Mouse (Mus musculus) kidney, embryonic 14.5 days (tissue): ENCODE measurements around the gene Itgbl1. TPM values are rescaled to one million over a fixed set of nuclear protein-coding genes. Genes with fewer than 3 reads are reported as not detected.

Experiments
- ATAC-seq: fragments of 200-750 bp; cut with Nextera tagmentation; 2 replicates; pipeline ENCODE4 v1.8.0; 2017; ENCODE audit warnings: moderate number of reproducible peaks, mild to moderate bottlenecking, moderate TSS enrichment, moderate library complexity; ENCODE audit not compliant: low FRiP score, low TSS enrichment
- H3K27ac ChIP-seq: fragments of 300-500 bp; sonication (generic); 2 replicates; pipeline ENCODE4 v1.5.1; 2014; ENCODE audit warnings: low read depth, mild to moderate bottlenecking, low read length, moderate library complexity, mixed read lengths
- H3K27me3 ChIP-seq: fragments of 300-500 bp; sonication (generic); 2 replicates; pipeline ENCODE4 v1.6.1; 2014; ENCODE audit warnings: mild to moderate bottlenecking, low read length; ENCODE audit not compliant: control insufficient read depth, insufficient read depth
- H3K36me3 ChIP-seq: fragments of 300-500 bp; sonication (generic); 2 replicates; pipeline ENCODE4 v1.6.1; 2014; ENCODE audit warnings: low read length, mixed read lengths; ENCODE audit not compliant: control insufficient read depth, insufficient read depth
- H3K4me1 ChIP-seq: fragments of 300-500 bp; sonication (generic); 2 replicates; pipeline ENCODE4 v1.6.1; 2014; ENCODE audit warnings: low read length, mixed read lengths; ENCODE audit not compliant: control insufficient read depth, insufficient read depth
- H3K4me2 ChIP-seq: fragments of 300-500 bp; sonication (generic); replicated peaks from 2 replicates; pipeline ENCODE4 v1.6.1; 2014; ENCODE audit warnings: low read depth, mild to moderate bottlenecking, low read length
- H3K4me3 ChIP-seq: fragments of 300-500 bp; sonication (generic); 2 replicates; pipeline ENCODE4 v1.5.1; 2014; ENCODE audit warnings: mild to moderate bottlenecking, low read length
- H3K9ac ChIP-seq: fragments of 300-500 bp; sonication (generic); 2 replicates; pipeline ENCODE4 v1.6.1; 2014; ENCODE audit warnings: low read depth, mild to moderate bottlenecking, low read length, moderate library complexity
- H3K9me3 ChIP-seq: fragments of 300-500 bp; sonication (generic); 2 replicates; pipeline ENCODE4 v1.6.1; 2016; ENCODE audit warnings: low read length; ENCODE audit not compliant: control insufficient read depth
- WGBS: fragments of 180-500 bp; shearing (Covaris S2); extraction: QIAGEN DNeasy Blood & Tissue Kit; methylation state at CpG from one replicate; pipeline ENCODE4 v1.1.7; 2014; 5-methylcytosine and 5-hydroxymethylcytosine counted together
- polyA plus RNA-seq: library from polyadenylated mRNA; unstranded; fragments of >200 nt; fragmentation: Nextera tagmentation; extraction: Ambion mirVana; gene quantifications from 2 replicates; pipeline ENCODE4 v1.2.1, GENCODE M21; 2014

Gene Itgbl1
- polyA plus RNA-seq, 1 experiment from 2014 or later = not detected

DNA sequence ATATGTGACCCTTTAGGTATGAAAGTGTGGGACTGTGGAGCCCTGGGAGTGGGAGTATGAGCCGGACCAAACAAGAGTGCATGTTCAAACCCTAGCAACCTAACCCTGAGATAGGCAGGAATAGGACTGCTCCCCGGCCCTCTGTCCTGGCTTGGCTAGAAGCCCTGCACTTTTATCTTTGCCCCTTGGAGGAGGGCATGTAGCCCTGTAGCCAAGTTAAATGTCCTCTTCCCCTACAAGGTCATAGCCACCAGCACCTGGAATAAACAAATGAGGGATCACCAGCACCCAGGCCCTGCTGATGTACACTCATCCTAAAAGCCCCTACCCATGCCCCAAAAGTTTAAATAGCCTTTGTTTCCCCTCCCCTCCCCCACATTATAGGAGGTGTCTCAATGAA, 18.3 kb downstream of the Itgbl1 start:
- H3K4me2 ChIP-seq = no peak overlapping the region
- no peak overlapping the region for H3K9ac ChIP-seq
- H3K27me3 ChIP-seq = no peaks in the 10 kb centered on the region
- H3K4me1 ChIP-seq = no peaks in the 10 kb centered on the region
- WGBS = 63% methylated on average over 2 of the region's 2 CpGs
- H3K27ac ChIP-seq = no peak overlapping the region
- H3K36me3 ChIP-seq = no peaks in the 10 kb centered on the region
- no peak for ATAC-seq
- no peak overlapping the region for H3K4me3 ChIP-seq
- H3K9me3 ChIP-seq = no peaks in the 10 kb centered on the region

DNA sequence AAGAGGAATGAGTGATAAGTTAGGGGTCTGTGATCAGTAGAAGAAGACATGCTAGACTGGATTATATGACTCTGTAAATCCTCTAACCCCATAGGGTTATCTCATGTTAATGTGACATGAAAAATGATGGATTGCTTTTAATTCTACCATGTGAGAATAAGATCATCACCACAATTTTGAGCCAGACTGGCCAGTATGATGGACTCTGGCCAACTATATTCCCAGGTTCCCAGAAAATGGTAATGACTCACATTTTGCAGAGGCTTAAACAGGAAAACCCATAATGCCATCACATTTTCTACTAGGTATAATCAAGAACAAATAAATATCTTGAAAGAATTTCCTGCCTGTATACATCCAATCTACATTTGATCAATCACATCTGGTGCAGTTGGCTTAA, 55.0 kb downstream of the Itgbl1 start:
- H3K27ac ChIP-seq = no peak overlapping the region
- no peak for ATAC-seq
- H3K9ac ChIP-seq = no peak overlapping the region

DNA sequence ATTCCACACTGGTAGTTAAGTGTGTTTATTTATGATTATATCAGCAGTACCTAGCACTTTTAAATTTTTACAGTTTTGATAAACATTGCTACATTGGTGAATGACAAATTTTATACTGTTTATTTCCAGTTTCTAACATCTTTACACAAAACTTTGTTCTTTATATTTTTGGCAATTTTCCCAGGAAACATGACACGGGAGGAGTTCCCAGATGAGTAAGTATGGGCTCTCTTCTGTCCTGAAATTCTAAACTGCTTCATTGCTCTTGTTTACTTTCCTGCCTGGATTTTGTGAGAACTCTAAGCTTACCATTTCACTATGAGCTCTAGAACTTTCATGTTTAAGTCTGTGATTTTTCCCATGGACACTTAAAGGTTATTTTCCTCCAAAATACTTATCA, 82.3 kb downstream of the Itgbl1 start:
- no peak for ATAC-seq
- Histone ChIP-seq H3K27me3 (no peaks in the 10 kb centered on the region), H3K4me3 (no peak overlapping the region), H3K9ac (no peak overlapping the region), H3K4me1 (no peaks in the 10 kb centered on the region), H3K9me3 (no peaks in the 10 kb centered on the region), H3K36me3 (no peaks in the 10 kb centered on the region), H3K27ac (no peak overlapping the region), H3K4me2 (no peak overlapping the region)
- WGBS = 51% methylated on average over 1 of the region's 1 CpGs

More for the DNA sequence above, 55.0 kb downstream of the Itgbl1 start:
- no peaks in the 10 kb centered on the region for H3K4me1 ChIP-seq
- H3K9me3 ChIP-seq = no peaks in the 10 kb centered on the region
- no peaks in the 10 kb centered on the region for H3K27me3 ChIP-seq
- H3K4me2 ChIP-seq = no peak overlapping the region
- no peak overlapping the region for H3K4me3 ChIP-seq
- H3K36me3 ChIP-seq = no peaks in the 10 kb centered on the region

DNA sequence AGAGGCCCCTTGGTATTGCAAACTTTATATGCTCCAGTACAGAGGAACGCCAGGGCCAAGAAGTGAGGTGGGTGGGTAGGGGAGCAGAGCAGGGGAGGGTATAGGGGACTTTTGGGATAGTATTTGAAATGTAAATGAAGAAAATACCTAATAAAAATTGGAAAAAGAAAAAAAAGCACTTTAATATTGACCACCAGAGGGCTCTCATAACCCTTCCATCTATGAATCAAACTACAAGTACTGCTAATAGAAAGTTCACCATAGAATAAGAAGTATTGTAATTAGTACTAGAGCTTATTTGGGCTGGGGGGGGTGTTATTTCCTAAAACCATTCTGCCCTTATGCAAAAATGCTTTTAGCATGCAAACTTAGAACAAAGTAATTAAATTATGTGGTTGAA, 91.2 kb downstream of the Itgbl1 start:
- H3K4me1 ChIP-seq = no peaks in the 10 kb centered on the region
- no peaks in the 10 kb centered on the region for H3K9me3 ChIP-seq
- 80% methylated on average over 1 of the region's 1 CpGs for WGBS
- no peak overlapping the region for H3K27ac ChIP-seq
- ATAC-seq = no peak
- H3K4me2 ChIP-seq = no peak overlapping the region
- H3K36me3 ChIP-seq = no peaks in the 10 kb centered on the region
- H3K9ac ChIP-seq = no peak overlapping the region
- no peak overlapping the region for H3K4me3 ChIP-seq
- H3K27me3 ChIP-seq = no peaks in the 10 kb centered on the region

DNA sequence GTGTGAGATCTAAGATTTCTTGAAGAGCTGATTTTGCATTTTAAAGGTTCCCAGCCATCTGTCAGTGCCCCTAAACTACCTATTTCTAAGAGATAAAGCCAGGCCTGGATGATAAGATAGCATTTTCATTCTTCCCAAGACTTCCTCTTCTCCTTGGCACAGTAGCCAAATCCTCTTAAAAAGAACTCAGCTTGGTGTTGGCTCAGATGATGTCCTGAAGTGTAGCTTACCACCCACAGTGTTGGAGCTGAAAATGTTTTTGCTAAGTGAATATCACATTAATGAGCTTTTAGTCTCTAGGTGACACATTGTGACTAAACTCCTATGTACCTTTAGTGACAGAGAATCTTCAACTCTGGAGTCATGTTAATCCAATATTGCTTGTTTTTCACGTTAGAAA, 99.8 kb downstream of the Itgbl1 start:
- H3K4me2 ChIP-seq = no peak overlapping the region
- no peaks in the 10 kb centered on the region for H3K27me3 ChIP-seq
- no peak overlapping the region for H3K27ac ChIP-seq
- no peaks in the 10 kb centered on the region for H3K4me1 ChIP-seq
- H3K4me3 ChIP-seq = no peak overlapping the region
- no peaks in the 10 kb centered on the region for H3K36me3 ChIP-seq
- H3K9me3 ChIP-seq = no peaks in the 10 kb centered on the region
- 66% methylated on average over 1 of the region's 1 CpGs for WGBS
- H3K9ac ChIP-seq = no peak overlapping the region
- ATAC-seq = no peak

DNA sequence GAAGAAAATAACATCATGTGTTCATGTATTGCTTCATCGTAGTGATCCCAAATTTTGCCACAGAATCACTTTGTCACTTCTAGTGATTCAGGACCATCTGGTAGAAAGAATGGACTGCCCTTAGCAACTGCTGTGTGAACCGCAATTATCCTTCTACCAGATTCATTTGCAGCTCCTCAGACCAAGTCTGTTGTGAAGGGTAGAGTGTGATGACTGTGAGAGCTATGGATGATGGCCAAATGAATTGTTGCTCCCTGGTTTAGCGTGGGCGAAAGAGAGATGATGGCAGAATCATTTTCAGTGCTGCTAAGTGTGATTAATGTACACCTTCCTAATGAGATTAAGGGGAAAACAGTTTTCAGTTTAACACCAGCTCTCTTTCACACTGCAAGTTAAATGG, 100.3 kb downstream of the Itgbl1 start:
- Histone ChIP-seq H3K9ac (no peak overlapping the region), H3K4me1 (no peaks in the 10 kb centered on the region), H3K9me3 (no peaks in the 10 kb centered on the region), H3K27me3 (no peaks in the 10 kb centered on the region), H3K4me2 (no peak overlapping the region), H3K27ac (no peak overlapping the region), H3K4me3 (no peak overlapping the region), H3K36me3 (no peaks in the 10 kb centered on the region)
- 87% methylated on average over 4 of the region's 4 CpGs for WGBS
- no peak for ATAC-seq

DNA sequence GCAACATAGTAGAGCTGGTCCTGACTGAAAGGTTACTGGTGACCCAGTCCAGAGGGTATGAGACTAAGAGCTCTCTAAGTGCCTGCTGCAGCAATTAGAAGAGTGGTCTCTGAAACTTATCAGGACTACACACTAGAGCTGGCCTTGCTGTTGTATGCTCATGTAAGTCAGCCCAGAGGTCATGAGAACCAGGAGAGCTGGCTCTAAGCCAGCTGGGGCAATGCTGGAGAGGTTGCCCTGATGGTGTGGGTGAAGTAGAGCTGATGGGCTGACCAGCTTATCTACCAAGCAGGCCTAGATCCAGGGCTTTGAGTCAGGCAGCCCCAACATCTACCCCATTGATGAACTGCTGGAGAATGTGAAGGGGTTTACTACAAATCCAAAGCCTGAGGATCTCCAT, 142.0 kb downstream of the Itgbl1 start:
- Histone ChIP-seq H3K4me3 (no peak overlapping the region), H3K4me2 (no peak overlapping the region), H3K27ac (no peak overlapping the region), H3K9ac (no peak overlapping the region), H3K36me3 (no peaks in the 10 kb centered on the region), H3K27me3 (no peaks in the 10 kb centered on the region), H3K9me3 (no peaks in the 10 kb centered on the region), H3K4me1 (no peaks in the 10 kb centered on the region)
- ATAC-seq = no peak

DNA sequence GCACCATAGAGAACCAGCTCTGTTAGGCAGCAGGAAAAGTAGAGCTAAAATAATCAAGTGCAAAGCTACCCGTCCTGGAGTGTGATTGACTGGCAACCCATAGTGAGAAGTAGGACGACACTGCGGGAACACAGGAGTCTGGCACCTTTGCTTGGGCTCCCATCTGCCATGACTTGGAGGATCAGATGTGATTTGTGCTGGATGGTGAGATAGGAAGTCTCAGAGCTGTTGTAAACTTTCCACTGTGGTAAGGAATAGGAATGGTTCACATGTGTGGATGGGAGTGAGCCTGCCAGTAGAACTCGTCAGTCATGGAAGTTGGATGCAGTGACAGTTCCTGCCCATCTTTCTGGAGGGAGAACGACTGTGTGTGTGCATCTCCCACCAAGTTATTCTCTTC, 177.9 kb downstream of the Itgbl1 start:
- ATAC-seq = no peak
- H3K9me3 ChIP-seq = no peaks in the 10 kb centered on the region
- no peaks in the 10 kb centered on the region for H3K27me3 ChIP-seq
- H3K4me3 ChIP-seq = no peak overlapping the region
- no peak overlapping the region for H3K27ac ChIP-seq
- H3K4me1 ChIP-seq = no peaks in the 10 kb centered on the region
- no peaks in the 10 kb centered on the region for H3K36me3 ChIP-seq
- no peak overlapping the region for H3K4me2 ChIP-seq
- H3K9ac ChIP-seq = no peak overlapping the region
- 79% methylated on average over 5 of the region's 5 CpGs for WGBS

DNA sequence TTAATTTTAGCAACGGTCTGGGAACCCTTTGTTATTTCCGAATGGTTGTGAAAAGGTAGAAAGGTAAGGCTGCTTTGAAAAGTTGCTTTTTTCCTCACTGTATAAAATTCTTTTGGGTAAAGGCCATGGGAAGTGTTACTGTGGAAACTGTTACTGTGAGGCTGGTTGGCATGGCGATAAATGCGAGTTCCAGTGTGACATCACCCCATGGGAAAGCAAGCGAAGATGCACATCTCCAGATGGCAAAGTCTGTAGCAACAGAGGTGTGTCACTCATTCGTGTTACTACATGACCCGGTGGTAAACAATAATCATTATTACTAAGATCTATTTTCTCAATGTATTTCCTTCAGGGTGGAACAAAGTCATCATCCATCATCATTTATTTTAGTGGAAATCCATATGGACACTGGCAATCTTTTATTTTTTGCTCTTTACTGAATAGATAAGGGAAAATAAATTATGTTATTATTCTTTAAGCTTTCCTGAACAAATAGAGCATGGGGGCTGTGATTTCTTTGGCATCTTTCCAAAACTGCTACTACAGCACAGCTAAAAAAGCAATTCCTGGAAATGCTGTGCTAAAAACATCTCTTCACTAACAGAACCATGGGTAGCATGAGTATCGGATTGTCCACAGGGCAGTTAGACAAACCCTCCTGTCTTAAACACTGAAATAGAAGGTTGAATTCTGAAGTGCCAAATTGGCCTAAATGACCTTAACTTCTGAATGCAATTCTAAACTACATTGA, 184.1 kb downstream of the Itgbl1 start:
- 63% methylated on average over 8 of the region's 8 CpGs for WGBS
- H3K4me1 ChIP-seq = no peaks in the 10 kb centered on the region
- H3K4me2 ChIP-seq = no peak overlapping the region

More for the DNA sequence above, 184.1 kb downstream of the Itgbl1 start:
- H3K9me3 ChIP-seq = no peaks in the 10 kb centered on the region
- H3K9ac ChIP-seq = no peak overlapping the region
- H3K27ac ChIP-seq = no peak overlapping the region
- peak; percentile 46; the same call in 1 of the 2 replicates for ATAC-seq
- no peaks in the 10 kb centered on the region for H3K36me3 ChIP-seq
- no peak overlapping the region for H3K4me3 ChIP-seq
- no peaks in the 10 kb centered on the region for H3K27me3 ChIP-seq
